Mouse (Mus musculus) brain, embryonic 14.5 days (tissue): ENCODE results near the gene Pacsin1. TPM values are rescaled to one million over a fixed set of nuclear protein-coding genes. Genes with fewer than 3 reads are reported as not detected.

Experiments
- DNase-seq: peaks from one replicate; pipeline ENCODE4 v3.0.0-alpha.2; 2011; ENCODE audit warnings: low read depth
- CTCF ChIP-seq: fragments of 200-500 bp; IDR thresholded peaks from 2 replicates; pipeline ENCODE4 v1.5.1; 2012; ENCODE audit warnings: inconsistent platforms, mild to moderate bottlenecking, moderate library complexity, borderline replicate concordance; ENCODE audit not compliant: insufficient read depth, insufficient read length; ENCODE audit errors: extremely low read depth
- POLR2A ChIP-seq: fragments of 200-500 bp; IDR thresholded peaks from 2 replicates; pipeline ENCODE4 v1.6.1; 2012; ENCODE audit warnings: mild to moderate bottlenecking, inconsistent platforms, borderline replicate concordance; ENCODE audit not compliant: poor library complexity, insufficient read depth, insufficient read length, severe bottlenecking; ENCODE audit errors: extremely low read depth
- polyA plus RNA-seq: library from polyadenylated mRNA; depleted of rRNA; stranded (reverse); fragments of >200 nt; gene quantifications from 2 replicates; pipeline ENCODE4 v1.2.3, GENCODE M21; 2012

Gene Pacsin1
- polyA plus RNA-seq, 1 experiment = 27.8 TPM

DNA sequence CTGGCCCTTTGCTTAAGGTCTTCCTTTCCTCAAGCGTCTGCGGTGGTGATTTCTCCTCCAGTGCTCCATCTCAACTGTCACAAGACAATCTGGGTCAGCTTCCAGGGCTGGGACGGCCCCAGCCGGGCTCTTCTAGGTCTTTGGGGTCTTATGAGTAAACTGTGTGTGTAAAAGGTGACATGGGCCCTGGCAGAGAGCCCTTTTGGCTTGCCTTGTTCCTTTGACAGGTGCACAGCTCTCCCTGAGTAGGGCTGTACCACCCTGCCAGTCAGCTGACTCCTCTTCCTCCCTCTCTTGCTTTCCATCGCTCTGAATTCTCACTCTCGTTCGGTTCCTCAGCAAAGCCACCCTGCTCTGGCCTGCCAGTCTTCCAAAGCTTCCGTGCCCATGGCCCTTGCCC is 1.8 kb downstream of the Pacsin1 start:
- no peak for DNase-seq
- no peak for TF ChIP-seq POLR2A
- TF ChIP-seq CTCF = no peak

DNA sequence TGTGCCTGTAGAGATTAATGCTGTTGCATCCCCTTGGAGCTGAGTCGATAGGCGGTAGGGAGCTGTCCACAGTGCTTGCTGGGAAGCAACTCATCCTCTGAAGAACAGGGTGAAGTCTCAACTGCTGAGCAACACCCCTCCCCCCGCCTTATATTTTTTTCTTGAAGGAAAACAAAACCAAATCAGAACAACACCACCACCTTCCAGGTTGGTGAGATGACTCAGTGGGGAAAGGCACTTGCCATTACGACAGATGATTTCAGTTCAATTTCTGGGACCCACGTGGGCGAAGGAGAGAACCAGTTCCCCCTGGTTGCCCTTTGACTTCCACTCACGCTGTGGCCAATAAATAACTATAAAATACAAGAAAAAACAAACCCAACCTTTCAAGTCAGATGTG is 3.5 kb downstream of the Pacsin1 start:
- no peak for DNase-seq
- TF ChIP-seq CTCF (no peak), POLR2A (no peak)

DNA sequence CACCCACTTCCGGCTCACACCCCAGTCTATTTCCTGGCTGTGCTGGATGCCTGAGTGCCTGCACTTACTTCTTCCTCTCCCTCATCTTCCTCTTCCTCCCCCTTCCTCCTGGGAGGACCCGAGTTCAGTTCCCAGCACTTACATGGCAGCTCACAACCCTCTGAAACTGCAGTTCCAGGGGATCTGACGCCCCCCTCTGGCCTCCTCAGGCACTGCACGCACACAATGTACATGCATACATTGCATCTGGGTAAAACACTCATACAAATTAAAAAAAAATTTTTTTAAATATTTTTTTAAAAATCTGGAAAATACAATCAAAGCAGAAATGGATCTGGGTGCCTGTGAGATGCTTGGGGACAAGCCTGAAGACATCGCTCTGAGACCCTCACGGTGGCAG is 16.4 kb downstream of the Pacsin1 start:
- TF ChIP-seq CTCF (no peak), POLR2A (no peak)
- no peak for DNase-seq

GRCm38 (mm10) chr17:27673945-27674344 is 18.6 kb downstream of the Pacsin1 start:
- DNase-seq = peak; percentile 76
- TF ChIP-seq POLR2A (no peak), CTCF (no peak)

- no peak for DNase-seq
- TF ChIP-seq POLR2A (no peak), CTCF (no peak; the same call in 1 of the 2 replicates)
Observed at GRCm38 (mm10) chr17:27675453-27675852, 20.1 kb downstream of the Pacsin1 start.

GRCm38 (mm10) chr17:27676270-27676669 is 21.0 kb downstream of the Pacsin1 start:
- no peak for TF ChIP-seq POLR2A
- TF ChIP-seq CTCF = no peak

DNA sequence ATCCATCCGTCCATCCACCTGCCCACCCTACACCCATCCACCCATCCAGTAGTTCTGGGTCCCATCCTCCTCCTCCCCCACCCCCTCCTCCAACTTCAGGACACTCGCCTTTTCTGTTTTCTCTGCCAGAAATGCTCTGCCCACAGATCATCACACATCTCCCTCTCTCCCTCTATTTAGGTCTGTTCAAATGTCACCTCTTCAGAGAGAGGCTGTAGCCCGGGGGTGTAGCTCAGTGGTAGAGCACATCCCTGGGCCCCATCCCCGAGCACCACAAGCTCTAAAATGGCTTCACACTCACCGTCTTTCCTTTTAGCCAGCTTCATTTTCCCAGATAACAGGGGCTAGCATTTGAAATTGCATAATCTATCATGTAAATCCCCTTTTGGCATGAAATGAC is 22.4 kb downstream of the Pacsin1 start:
- no peak for DNase-seq
- TF ChIP-seq CTCF = no peak
- TF ChIP-seq POLR2A = no peak

More at GRCm38 (mm10) chr17:27676270-27676669, 21.0 kb downstream of the Pacsin1 start:
- peak; percentile 49 for DNase-seq

- no peak for TF ChIP-seq POLR2A
- TF ChIP-seq CTCF = no peak
- peak; percentile 95 for DNase-seq
Observed at GRCm38 (mm10) chr17:27678924-27679813, 23.9 kb downstream of the Pacsin1 start.

DNA sequence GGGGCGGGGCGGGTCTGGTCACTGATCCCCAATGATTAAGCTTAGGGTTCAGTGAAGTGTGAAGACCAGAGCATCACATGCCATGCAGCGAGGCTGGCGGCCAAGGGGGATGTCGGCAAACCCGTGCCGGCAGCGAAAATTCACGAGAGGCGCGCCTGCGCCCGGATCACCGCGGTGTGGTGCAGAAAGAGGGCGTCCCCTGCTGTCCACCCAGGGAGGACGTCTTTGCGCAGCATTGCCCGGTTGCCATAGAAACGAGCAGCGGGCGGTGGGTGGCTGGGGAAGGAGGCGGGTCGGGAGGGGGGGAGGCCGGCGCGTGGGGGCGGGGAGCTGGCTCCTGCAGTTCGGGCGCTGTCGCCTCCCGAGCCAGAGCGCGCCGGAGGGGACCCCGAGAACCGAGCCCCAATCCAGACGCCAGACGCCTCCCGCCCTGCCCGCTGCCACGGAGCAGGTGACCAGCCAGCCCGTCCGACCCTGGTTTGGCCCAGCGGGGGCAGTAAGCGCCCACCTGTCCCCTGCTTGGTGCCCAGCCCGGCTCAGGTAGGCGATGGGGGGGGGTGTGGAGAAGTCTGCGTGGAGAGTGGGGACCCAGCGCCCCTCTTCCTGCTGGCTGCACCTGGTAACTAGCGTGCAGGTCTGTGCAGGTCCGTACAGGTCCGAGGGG is 29.7 kb downstream of the Pacsin1 start:
- TF ChIP-seq CTCF (peak; percentile 68), POLR2A (0 out of 2 replicates have a peak, but pooled peaks have one; percentile 29)
- DNase-seq = peak; percentile 93

DNA sequence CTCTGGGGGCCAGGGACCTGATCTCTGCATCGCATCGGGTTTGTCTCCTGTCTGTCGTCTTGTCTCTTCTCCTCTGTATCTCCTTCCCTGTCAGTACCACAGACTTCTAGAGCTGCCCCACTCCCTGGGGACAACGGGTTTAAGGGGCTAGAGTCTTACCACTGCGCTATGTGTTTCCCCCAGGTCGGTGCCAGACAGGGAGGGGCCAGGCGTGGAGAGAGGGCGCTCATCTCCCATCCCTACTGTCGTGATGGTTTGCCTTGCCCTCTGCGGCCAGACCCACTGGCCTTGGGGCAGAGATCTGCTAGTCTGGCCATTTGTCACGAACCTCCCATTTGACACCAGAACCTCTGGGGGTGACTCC is 30.2 kb downstream of the Pacsin1 start:
- TF ChIP-seq CTCF (no peak), POLR2A (no peak)
- DNase-seq = no peak

DNA sequence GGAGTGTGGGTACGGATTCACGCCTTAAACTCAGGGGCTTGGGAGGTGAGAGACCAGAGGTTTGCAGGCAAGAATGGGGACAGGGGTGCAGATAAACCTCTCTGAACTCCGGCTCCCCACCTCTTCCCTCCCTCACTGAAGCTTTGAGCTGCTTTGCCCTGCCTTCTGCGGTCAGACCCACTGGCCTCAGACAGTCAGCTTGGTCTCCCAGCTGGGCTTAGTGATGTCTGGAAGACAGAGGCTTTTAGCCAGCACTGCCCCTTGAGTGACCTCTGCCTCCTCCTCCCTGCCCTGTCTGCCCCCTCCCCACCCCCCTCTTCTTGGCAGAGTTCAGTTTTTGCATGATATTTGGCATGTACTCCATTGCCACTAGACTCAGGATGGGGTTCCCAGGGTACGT is 31.1 kb downstream of the Pacsin1 start:
- DNase-seq = no peak
- TF ChIP-seq CTCF = no peak
- TF ChIP-seq POLR2A = no peak
